Mouse (Mus musculus) hindbrain, embryonic 15.5 days (tissue): ENCODE measurements around the gene Il27. TPM values are rescaled to one million over a fixed set of nuclear protein-coding genes. Genes with fewer than 3 reads are reported as not detected.
"Not testable (repeated sequence)": the region's sequence is repeated elsewhere in the genome, so short reads cannot be mapped to it uniquely, and the experiment has no call there.

Experiments used
- ATAC-seq: fragments of 200-750 bp; cut with Nextera tagmentation; 2 replicates; pipeline ENCODE4 v1.8.0; 2017; ENCODE audit warnings: low read depth, moderate number of reproducible peaks, moderate TSS enrichment; ENCODE audit not compliant: low FRiP score
- H3K27ac ChIP-seq: fragments of 300-500 bp; sonication (generic); replicated peaks from 2 replicates; pipeline ENCODE4 v1.5.1; 2015; ENCODE audit warnings: mild to moderate bottlenecking, inconsistent platforms
- H3K27me3 ChIP-seq: fragments of 300-500 bp; sonication (generic); 2 replicates; pipeline ENCODE4 v1.6.1; 2015; ENCODE audit warnings: control low read depth, inconsistent platforms
- H3K36me3 ChIP-seq: fragments of 300-500 bp; sonication (generic); 2 replicates; pipeline ENCODE4 v1.6.1; 2015; ENCODE audit warnings: control low read depth, inconsistent platforms
- H3K4me1 ChIP-seq: fragments of 300-500 bp; sonication (generic); replicated peaks from 2 replicates; pipeline ENCODE4 v1.6.1; 2015; ENCODE audit warnings: control low read depth, inconsistent platforms
- H3K4me2 ChIP-seq: fragments of 300-500 bp; sonication (generic); 2 replicates; pipeline ENCODE4 v1.6.1; 2015; ENCODE audit warnings: moderate library complexity, mild to moderate bottlenecking, inconsistent platforms
- H3K4me3 ChIP-seq: fragments of 300-500 bp; sonication (generic); 2 replicates; pipeline ENCODE4 v1.5.1; 2015; ENCODE audit warnings: mild to moderate bottlenecking, inconsistent platforms
- H3K9ac ChIP-seq: fragments of 300-500 bp; sonication (generic); 2 replicates; pipeline ENCODE4 v1.6.1; 2015; ENCODE audit warnings: inconsistent platforms
- H3K9me3 ChIP-seq: fragments of 300-500 bp; sonication (generic); 2 replicates; pipeline ENCODE4 v1.6.1; 2016; ENCODE audit warnings: control low read depth, inconsistent platforms
- WGBS: fragments of 180-500 bp; shearing (Covaris S2); methylation state at CpG from one replicate; pipeline ENCODE4 v1.1.7; 2015; 5-methylcytosine and 5-hydroxymethylcytosine counted together
- polyA plus RNA-seq: library from polyadenylated mRNA; unstranded; fragments of >200 nt; fragmentation: Nextera tagmentation; extraction: Ambion mirVana; gene quantifications from 2 replicates; pipeline ENCODE4 v1.2.1, GENCODE M21; 2015

The Il27 gene
- not detected in 2 replicates for polyA plus RNA-seq

GRCm38 (mm10) chr7:126594862-126595561 is at the start of gene Il27:
Gene Il27, minus strand, starts transcription at chr7:126594941.
- Histone ChIP-seq H3K9me3 (no peaks in the 10 kb centered on the region), H3K27me3 (no peaks in the 10 kb centered on the region), H3K4me1 (no peaks in the 10 kb centered on the region), H3K9ac (no peak within 1 kb of the TSS), H3K27ac (no peak within 1 kb of the TSS), H3K4me3 (no peak within 1 kb of the TSS), H3K36me3 (no peaks in the 10 kb centered on the region), H3K4me2 (no peak within 1 kb of the TSS)
- no peak for ATAC-seq
- 85% methylated on average over 11 of the region's 11 CpGs for whole genome bisulfite sequencing

- Histone ChIP-seq H3K4me3 (no peak overlapping the region), H3K9me3 (no peaks in the 10 kb centered on the region), H3K36me3 (no peaks in the 10 kb centered on the region), H3K27me3 (no peaks in the 10 kb centered on the region), H3K27ac (no peak overlapping the region), H3K4me2 (no peak overlapping the region), H3K9ac (no peak overlapping the region), H3K4me1 (peaks cover 6% of the 10 kb centered on the region)
- ATAC-seq: no peak
- 77% methylated on average over 3 of the region's 3 CpGs for WGBS
These were observed 49.6 kb upstream of the Il27 start for GRCm38 (mm10) chr7:126644345-126644744.

- not testable (repeated sequence) for H3K4me2 ChIP-seq, H3K4me3 ChIP-seq, H3K36me3 ChIP-seq, H3K4me1 ChIP-seq, H3K9ac ChIP-seq, H3K27me3 ChIP-seq, ATAC-seq, H3K27ac ChIP-seq, H3K9me3 ChIP-seq
- 67% methylated on average over 3 of the region's 3 CpGs for WGBS
These were observed 48.5 kb upstream of the Il27 start for GRCm38 (mm10) chr7:126643244-126643617.

- ATAC-seq: no peak
- Histone ChIP-seq H3K4me2 (no peak overlapping the region), H3K27ac (no peak overlapping the region), H3K27me3 (no peaks in the 10 kb centered on the region), H3K4me3 (no peak overlapping the region), H3K4me1 (no peaks in the 10 kb centered on the region), H3K36me3 (no peaks in the 10 kb centered on the region), H3K9me3 (no peaks in the 10 kb centered on the region), H3K9ac (no peak overlapping the region)
- WGBS: 74% methylated on average over 5 of the region's 5 CpGs
These were observed 48.0 kb upstream of the Il27 start for GRCm38 (mm10) chr7:126642545-126643243.

- Histone ChIP-seq H3K9me3 (no peaks in the 10 kb centered on the region), H3K4me3 (no peak overlapping the region), H3K4me1 (no peaks in the 10 kb centered on the region), H3K36me3 (no peaks in the 10 kb centered on the region), H3K9ac (no peak overlapping the region), H3K4me2 (no peak overlapping the region), H3K27ac (no peak overlapping the region), H3K27me3 (no peaks in the 10 kb centered on the region)
- ATAC-seq: no peak
- 22% methylated on average over 4 of the region's 4 CpGs for WGBS
These were observed 42.2 kb upstream of the Il27 start for GRCm38 (mm10) chr7:126636733-126637520.

- no peak overlapping the region for H3K27ac ChIP-seq
- H3K9me3 ChIP-seq: no peaks in the 10 kb centered on the region
- no peak overlapping the region for H3K4me2 ChIP-seq
- H3K4me3 ChIP-seq: no peak overlapping the region
- no peak overlapping the region for H3K9ac ChIP-seq
- no peaks in the 10 kb centered on the region for H3K27me3 ChIP-seq
- no peaks in the 10 kb centered on the region for H3K4me1 ChIP-seq
- H3K36me3 ChIP-seq: no peaks in the 10 kb centered on the region
- no peak for ATAC-seq
These were observed 40.6 kb upstream of the Il27 start for GRCm38 (mm10) chr7:126635375-126635774.

GRCm38 (mm10) chr7:126632478-126632877 is 37.7 kb upstream of the Il27 start:
- H3K9me3 ChIP-seq: no peaks in the 10 kb centered on the region
- 97% methylated on average over 2 of the region's 2 CpGs for WGBS
- no peaks in the 10 kb centered on the region for H3K27me3 ChIP-seq
- no peak overlapping the region for H3K4me2 ChIP-seq
- no peaks in the 10 kb centered on the region for H3K4me1 ChIP-seq
- H3K36me3 ChIP-seq: no peaks in the 10 kb centered on the region
- no peak overlapping the region for H3K9ac ChIP-seq
- H3K27ac ChIP-seq: no peak overlapping the region
- H3K4me3 ChIP-seq: no peak overlapping the region
- no peak for ATAC-seq

- no peak for ATAC-seq
- H3K4me3 ChIP-seq: no peak within 1 kb of the TSS
- no peak within 1 kb of the TSS for H3K27ac ChIP-seq
These were observed 36.2 kb upstream of the Il27 start, which contains the start of gene Nupr1 for GRCm38 (mm10) chr7:126630824-126631518. Gene Nupr1, minus strand, starts transcription at chr7:126630861.

GRCm38 (mm10) chr7:126629915-126630314 is 35.2 kb upstream of the Il27 start:
- WGBS: 27% methylated on average over 3 of the region's 3 CpGs

More at GRCm38 (mm10) chr7:126630824-126631518, 36.2 kb upstream of the Il27 start, which contains the start of gene Nupr1:
- Histone ChIP-seq H3K4me2 (no peak within 1 kb of the TSS), H3K9ac (no peak within 1 kb of the TSS), H3K9me3 (no peaks in the 10 kb centered on the region), H3K4me1 (no peaks in the 10 kb centered on the region), H3K36me3 (no peaks in the 10 kb centered on the region), H3K27me3 (no peaks in the 10 kb centered on the region)
- 96% methylated on average over 4 of the region's 4 CpGs for WGBS

GRCm38 (mm10) chr7:126628111-126628510 is 33.4 kb upstream of the Il27 start:
- no peaks in the 10 kb centered on the region for H3K9me3 ChIP-seq
- no peak overlapping the region for H3K9ac ChIP-seq
- H3K27me3 ChIP-seq: no peaks in the 10 kb centered on the region
- H3K4me3 ChIP-seq: no peak overlapping the region
- no peak overlapping the region for H3K4me2 ChIP-seq
- H3K36me3 ChIP-seq: no peaks in the 10 kb centered on the region
- ATAC-seq: no peak
- H3K4me1 ChIP-seq: no peaks in the 10 kb centered on the region
- 71% methylated on average over 6 of the region's 6 CpGs for WGBS
- no peak overlapping the region for H3K27ac ChIP-seq

More at GRCm38 (mm10) chr7:126629915-126630314, 35.2 kb upstream of the Il27 start:
- Histone ChIP-seq H3K4me2 (no peak overlapping the region), H3K9ac (no peak overlapping the region), H3K9me3 (no peaks in the 10 kb centered on the region), H3K36me3 (no peaks in the 10 kb centered on the region), H3K27ac (no peak overlapping the region), H3K4me3 (no peak overlapping the region), H3K4me1 (no peaks in the 10 kb centered on the region), H3K27me3 (no peaks in the 10 kb centered on the region)
- no peak for ATAC-seq

GRCm38 (mm10) chr7:126625807-126626600 is 31.3 kb upstream of the Il27 start:
- 87% methylated on average over 3 of the region's 3 CpGs for WGBS

More at GRCm38 (mm10) chr7:126625807-126626600, 31.3 kb upstream of the Il27 start:
- Histone ChIP-seq H3K27me3 (no peaks in the 10 kb centered on the region), H3K9me3 (no peaks in the 10 kb centered on the region), H3K4me2 (no peak overlapping the region), H3K27ac (no peak overlapping the region), H3K9ac (no peak overlapping the region), H3K36me3 (no peaks in the 10 kb centered on the region), H3K4me3 (no peak overlapping the region), H3K4me1 (no peaks in the 10 kb centered on the region)
- ATAC-seq: no peak
